10 mouse cellular contexts compared by ENCODE assay signal in the genomic region with DNA sequence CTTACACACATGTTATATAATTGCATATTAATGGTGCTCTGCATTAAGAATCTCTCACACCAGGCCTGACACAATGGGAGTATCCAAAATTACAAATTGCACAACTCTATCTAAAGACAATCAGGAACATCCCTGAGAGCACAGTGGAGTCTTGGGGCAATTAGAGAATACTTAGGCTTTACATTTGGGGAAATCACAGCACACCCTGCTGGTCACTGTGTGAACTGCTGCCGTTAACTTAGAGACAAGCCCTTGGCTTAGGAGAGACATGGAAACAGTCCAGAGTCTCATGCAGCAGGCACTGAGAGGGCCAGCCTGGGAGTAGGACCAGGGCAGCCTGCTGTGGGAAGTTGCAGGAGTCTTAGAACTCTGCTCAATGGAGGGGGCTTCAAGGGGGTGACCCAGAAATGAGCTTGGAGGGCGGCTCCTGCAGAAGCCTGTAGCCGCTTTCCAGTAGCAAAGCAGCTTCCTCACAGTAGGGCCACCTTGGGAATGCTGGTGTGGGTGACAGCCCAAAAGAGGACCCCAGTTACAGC. TPM values are rescaled to one million over a fixed set of nuclear protein-coding genes. Genes with fewer than 3 reads are reported as not detected.
DNase-seq lines count a peak whose midpoint lies in the region; ATAC-seq and TF ChIP-seq lines count a peak whose summit lies in the region.
"Had no signal": no experiment of that assay in that cellular context is flagged by ENCODE, and none has a peak within 500 bp of the region (broad histone marks: within the 10 kb centered on the region; RNA-seq: fewer than 3 reads in every experiment).

No protein-coding gene starts in this region.

- 65% methylated on average over 3 of the region's 3 CpGs for WGBS in forebrain, postnatal 0 days
- 61% methylated on average over 3 of the region's 3 CpGs for WGBS in forebrain, embryonic 12.5 days
- 59% methylated on average over 3 of the region's 3 CpGs for WGBS in bone marrow, adult 2 months
- WGBS in limb, embryonic 14.5 days = 63% methylated on average over 3 of the region's 3 CpGs

- H3K4me3 ChIP-seq in forebrain, postnatal 0 days (ENCODE audit: low read depth, low read length) = no peak overlapping the region
- H3K4me3 ChIP-seq in forebrain, embryonic 12.5 days (replicated peaks) = no peak overlapping the region
- no peak overlapping the region for H3K4me3 ChIP-seq in bone marrow, adult 2 months (replicated peaks; ENCODE audit: control insufficient read depth, low read depth, low read length)
- no peak overlapping the region for H3K4me3 ChIP-seq in limb, embryonic 14.5 days (replicated peaks; ENCODE audit: low read length)

- H3K27me3 ChIP-seq in forebrain, postnatal 0 days (ENCODE audit: insufficient read depth, low read length) = no peaks in the 10 kb centered on the region
- no peaks in the 10 kb centered on the region; the same call in 1 of the 2 replicates for H3K27me3 ChIP-seq in forebrain, embryonic 12.5 days
- H3K27me3 ChIP-seq in limb, embryonic 14.5 days (ENCODE audit: control insufficient read depth, insufficient read depth, low read length) = no peaks in the 10 kb centered on the region

- H3K27ac ChIP-seq in forebrain, postnatal 0 days (ENCODE audit: low read depth, low read length) = no peak overlapping the region
- no peak overlapping the region for H3K27ac ChIP-seq in forebrain, embryonic 12.5 days
- H3K27ac ChIP-seq in bone marrow, adult 2 months (ENCODE audit: control insufficient read depth, insufficient read depth, low read depth, low read length, poor library complexity) = no peak overlapping the region
- H3K27ac ChIP-seq in limb, embryonic 14.5 days (replicated peaks; ENCODE audit: low read depth, low read length) = no peak overlapping the region

- 0 out of 2 replicates have a peak, but pooled peaks cover 6% of the 10 kb centered on the region for H3K9me3 ChIP-seq in forebrain, postnatal 0 days (ENCODE audit: low read length)
- peaks cover 10% of the 10 kb centered on the region for H3K9me3 ChIP-seq in forebrain, embryonic 12.5 days
- H3K9me3 ChIP-seq in limb, embryonic 14.5 days (ENCODE audit: control insufficient read depth, low read length) = peaks cover 6% of the 10 kb centered on the region

- H3K4me1 ChIP-seq in forebrain, postnatal 0 days (ENCODE audit: insufficient read depth) = no peaks in the 10 kb centered on the region
- H3K4me1 ChIP-seq in forebrain, embryonic 12.5 days = no peaks in the 10 kb centered on the region
- no peaks in the 10 kb centered on the region for H3K4me1 ChIP-seq in bone marrow, adult 2 months (ENCODE audit: control insufficient read depth, insufficient read depth, low read length)
- H3K4me1 ChIP-seq in limb, embryonic 14.5 days (ENCODE audit: control insufficient read depth, insufficient read depth, low read length) = no peaks in the 10 kb centered on the region

- no peaks in the 10 kb centered on the region for H3K36me3 ChIP-seq in forebrain, postnatal 0 days (ENCODE audit: insufficient read depth)
- no peaks in the 10 kb centered on the region for H3K36me3 ChIP-seq in forebrain, embryonic 12.5 days (replicated peaks)
- H3K36me3 ChIP-seq in limb, embryonic 14.5 days (ENCODE audit: control insufficient read depth, insufficient read depth, low read length) = no peaks in the 10 kb centered on the region

- no peak overlapping the region for H3K9ac ChIP-seq in forebrain, postnatal 0 days
- H3K9ac ChIP-seq in forebrain, embryonic 12.5 days = no peak overlapping the region
- no peak overlapping the region for H3K9ac ChIP-seq in limb, embryonic 14.5 days (ENCODE audit: low read depth, low read length, severe bottlenecking)

- no peak for TF ChIP-seq POLR2A in bone marrow, adult 2 months (IDR thresholded peaks at IDR 0.05; ENCODE audit: borderline replicate concordance, control insufficient read depth, low read depth, low read length)
- TF ChIP-seq POLR2A in limb, embryonic 14.5 days (IDR thresholded peaks at IDR 0.05; ENCODE audit: borderline replicate concordance, extremely low read depth, insufficient read depth, insufficient read length) = no peak

- DNase-seq in forebrain, postnatal 0 days = peak; percentile 44
- DNase-seq in ovary, postnatal 14 days (ENCODE audit: low spot score) = peak; percentile 2
- no peak for DNase-seq in ovary, postnatal 10 days (ENCODE audit: low spot score)
- DNase-seq in limb, embryonic 14.5 days (ENCODE audit: low spot score) = peak; percentile 15
- peak; percentile 16 to 58 for DNase-seq in spleen, postnatal 10 days (ENCODE audit: low spot score in 2 of 2)

- ATAC-seq in forebrain, postnatal 0 days = no peak
- no peak for ATAC-seq in forebrain, embryonic 12.5 days (ENCODE audit: low FRiP score)
- ATAC-seq in erythroid progenitor cell, adult 5-6 weeks (replicated peaks; ENCODE audit: low FRiP score, poor library complexity, severe bottlenecking) = peak; percentile 82; the same call in 1 of the 2 replicates
- ATAC-seq in limb, embryonic 14.5 days (ENCODE audit: low FRiP score, low read depth) = no peak

- H3K4me2 ChIP-seq in forebrain, postnatal 0 days (ENCODE audit: low read depth) = no peak overlapping the region
- H3K4me2 ChIP-seq in forebrain, embryonic 12.5 days = no peak overlapping the region
- no peak overlapping the region for H3K4me2 ChIP-seq in limb, embryonic 14.5 days (replicated peaks; ENCODE audit: low read depth, low read length, severe bottlenecking)

- peak; percentile 67 for TF ChIP-seq CTCF in forebrain, postnatal 0 days (IDR thresholded peaks at IDR 0.05; ENCODE audit: low read depth)
- TF ChIP-seq CTCF in bone marrow, adult 2 months (IDR thresholded peaks at IDR 0.05; ENCODE audit: control insufficient read depth, insufficient read depth, low read length) = peak; percentile 51

RNA-seq across cellular contexts. Expression of gene Oas1f, which starts 2.5 kb away (rescaled TPM):
- total RNA-seq in forebrain, postnatal 0 days (2014; rRNA removed) = not detected in 2 replicates
- not detected in 2 replicates for polyA plus RNA-seq in forebrain, postnatal 0 days (2015; fragmentation: Nextera tagmentation; extraction: Ambion mirVana)
- polyA plus RNA-seq in forebrain, embryonic 12.5 days (2016; fragmentation: Nextera tagmentation; extraction: Ambion mirVana) = not detected in 2 replicates
- not detected in 2 replicates for polyA plus RNA-seq in bone marrow, adult 2 months (2011; ENCODE audit: insufficient read depth, insufficient read length, low replicate concordance, missing spikeins)
- not detected in 2 replicates for total RNA-seq in erythroid progenitor cell, adult 5-6 weeks (2015; ENCODE audit: low replicate concordance)
- total RNA-seq in erythroid progenitor cell, adult 5-6 weeks (2017; ENCODE audit: low replicate concordance) = not detected in 2 replicates
- polyA plus RNA-seq in limb, embryonic 14.5 days (2012; rRNA removed) = not detected in 2 replicates
- not detected in 2 replicates for polyA plus RNA-seq in limb, embryonic 14.5 days (2014; fragmentation: Nextera tagmentation; extraction: Ambion mirVana)
- total RNA-seq: adrenal gland, postnatal 4 days; left cerebral cortex, adult 8-10 months had no signal

RNA-seq across cellular contexts. Expression of gene Oas1h, which starts 11.6 kb away (rescaled TPM):
- not detected in 2 replicates for total RNA-seq in forebrain, postnatal 0 days (2014; rRNA removed)
- polyA plus RNA-seq in forebrain, postnatal 0 days (2015; fragmentation: Nextera tagmentation; extraction: Ambion mirVana) = not detected in 2 replicates
- not detected in 2 replicates for polyA plus RNA-seq in forebrain, embryonic 12.5 days (2016; fragmentation: Nextera tagmentation; extraction: Ambion mirVana)
- not detected in 2 replicates for polyA plus RNA-seq in bone marrow, adult 2 months (2011; ENCODE audit: insufficient read depth, insufficient read length, low replicate concordance, missing spikeins)
- total RNA-seq in erythroid progenitor cell, adult 5-6 weeks (2015; ENCODE audit: low replicate concordance) = not detected in 2 replicates
- total RNA-seq in erythroid progenitor cell, adult 5-6 weeks (2017; ENCODE audit: low replicate concordance) = not detected in 2 replicates
- not detected in 2 replicates for polyA plus RNA-seq in limb, embryonic 14.5 days (2012; rRNA removed)
- not detected in 2 replicates for polyA plus RNA-seq in limb, embryonic 14.5 days (2014; fragmentation: Nextera tagmentation; extraction: Ambion mirVana)
- total RNA-seq: left cerebral cortex, adult 8-10 months had no signal

RNA-seq across cellular contexts. Expression of gene Oas1c, which starts 37.4 kb away (rescaled TPM):
- total RNA-seq in forebrain, postnatal 0 days (2014; rRNA removed) = 0.69 and 1.8 TPM in 2 replicates
- 0.63 and 0.80 TPM in 2 replicates for polyA plus RNA-seq in forebrain, postnatal 0 days (2015; fragmentation: Nextera tagmentation; extraction: Ambion mirVana)
- polyA plus RNA-seq in forebrain, embryonic 12.5 days (2016; fragmentation: Nextera tagmentation; extraction: Ambion mirVana) = 0.49 and 0.51 TPM in 2 replicates
- polyA plus RNA-seq in bone marrow, adult 2 months (2011; ENCODE audit: insufficient read depth, insufficient read length, low replicate concordance, missing spikeins) = 9.1 and 12.1 TPM in 2 replicates
- 2.2 and 9.6 TPM in 2 replicates for total RNA-seq in erythroid progenitor cell, adult 5-6 weeks (2015; ENCODE audit: low replicate concordance)
- total RNA-seq in erythroid progenitor cell, adult 5-6 weeks (2017; ENCODE audit: low replicate concordance) = 6.7 and 11.6 TPM in 2 replicates
- 0.58 and 0.85 TPM in 2 replicates for polyA plus RNA-seq in limb, embryonic 14.5 days (2012; rRNA removed)
- polyA plus RNA-seq in limb, embryonic 14.5 days (2014; fragmentation: Nextera tagmentation; extraction: Ambion mirVana) = 0.10 and 0.19 TPM in 2 replicates

RNA-seq across cellular contexts. Expression of gene Oas1g, which starts 37.7 kb away (rescaled TPM):
- total RNA-seq in forebrain, postnatal 0 days (2014; rRNA removed) = 0.15 and 0.62 TPM in 2 replicates
- polyA plus RNA-seq in forebrain, postnatal 0 days (2015; fragmentation: Nextera tagmentation; extraction: Ambion mirVana) = 0.23 and 0.40 TPM in 2 replicates
- polyA plus RNA-seq in forebrain, embryonic 12.5 days (2016; fragmentation: Nextera tagmentation; extraction: Ambion mirVana) = not detected in 2 replicates
- polyA plus RNA-seq in bone marrow, adult 2 months (2011; ENCODE audit: insufficient read depth, insufficient read length, low replicate concordance, missing spikeins) = 10.0 and 23.1 TPM in 2 replicates
- not detected in 2 replicates for total RNA-seq in erythroid progenitor cell, adult 5-6 weeks (2015; ENCODE audit: low replicate concordance)
- total RNA-seq in erythroid progenitor cell, adult 5-6 weeks (2017; ENCODE audit: low replicate concordance) = 0.90 TPM in 1 of 2 replicates, not detected in the other
- 0.58 and 0.72 TPM in 2 replicates for polyA plus RNA-seq in limb, embryonic 14.5 days (2012; rRNA removed)
- 0.19 TPM in 1 of 2 replicates, not detected in the other for polyA plus RNA-seq in limb, embryonic 14.5 days (2014; fragmentation: Nextera tagmentation; extraction: Ambion mirVana)

RNA-seq across cellular contexts. Expression of gene Oas1e, which starts 54.3 kb away (rescaled TPM):
- total RNA-seq in forebrain, postnatal 0 days (2014; rRNA removed) = not detected in 2 replicates
- polyA plus RNA-seq in forebrain, postnatal 0 days (2015; fragmentation: Nextera tagmentation; extraction: Ambion mirVana) = 0.13 and 0.21 TPM in 2 replicates
- polyA plus RNA-seq in forebrain, embryonic 12.5 days (2016; fragmentation: Nextera tagmentation; extraction: Ambion mirVana) = 0.10 TPM in 1 of 2 replicates, not detected in the other
- 3.7 TPM in 1 of 2 replicates, not detected in the other for polyA plus RNA-seq in bone marrow, adult 2 months (2011; ENCODE audit: insufficient read depth, insufficient read length, low replicate concordance, missing spikeins)
- not detected in 2 replicates for total RNA-seq in erythroid progenitor cell, adult 5-6 weeks (2015; ENCODE audit: low replicate concordance)
- 3.0 TPM in 1 of 2 replicates, not detected in the other for total RNA-seq in erythroid progenitor cell, adult 5-6 weeks (2017; ENCODE audit: low replicate concordance)
- polyA plus RNA-seq in limb, embryonic 14.5 days (2012; rRNA removed) = not detected in 2 replicates
- polyA plus RNA-seq in limb, embryonic 14.5 days (2014; fragmentation: Nextera tagmentation; extraction: Ambion mirVana) = not detected in 2 replicates
- total RNA-seq: adrenal gland, postnatal 4 days; left cerebral cortex, adult 8-10 months had no signal
